Mouse (Mus musculus): ENCODE data around the gene Slc27a4.

The Slc27a4 gene

DNA sequence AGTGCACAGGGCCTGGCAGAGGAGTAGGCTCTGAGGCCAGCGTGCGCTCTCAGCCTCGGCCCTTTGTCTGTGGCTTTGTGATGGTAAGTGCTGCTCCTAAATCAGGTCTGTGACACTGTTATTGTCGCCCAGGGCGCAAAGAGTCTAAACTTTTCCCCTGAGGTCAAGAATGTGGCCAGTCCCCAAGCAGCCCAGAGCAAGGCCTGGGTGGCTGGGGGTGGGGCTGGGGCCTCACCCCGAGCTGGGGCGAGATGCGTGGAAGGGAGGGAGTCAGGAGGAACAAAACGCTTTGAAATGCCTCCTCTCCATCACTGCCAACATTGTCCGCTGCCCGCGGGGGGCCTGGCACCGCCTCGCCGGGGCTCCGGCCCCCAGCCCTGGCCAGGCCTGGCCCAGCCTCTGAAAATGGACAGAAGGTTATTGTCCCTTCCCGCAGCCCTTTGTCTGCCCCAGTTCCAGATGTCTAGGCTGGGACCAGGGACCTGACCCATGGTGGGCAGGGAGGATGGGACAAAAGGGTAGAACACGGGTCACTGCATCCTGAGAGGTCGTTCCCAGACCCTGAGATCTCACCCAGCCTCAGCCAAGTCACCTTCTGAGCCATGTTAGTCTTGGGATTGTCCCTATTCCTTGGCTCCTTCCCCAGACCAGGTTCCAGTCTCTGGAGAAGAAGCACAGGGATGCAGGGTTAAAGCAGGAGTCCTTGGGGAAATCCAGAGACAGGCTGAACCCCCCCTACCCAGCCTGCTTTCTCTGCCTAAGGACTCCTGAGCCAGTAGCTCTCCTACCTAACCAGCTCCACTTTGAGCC lies 54.2 kb downstream of the Slc27a4 start:
- no peak for DNase-seq (ENCODE audit: low spot score)

DNA sequence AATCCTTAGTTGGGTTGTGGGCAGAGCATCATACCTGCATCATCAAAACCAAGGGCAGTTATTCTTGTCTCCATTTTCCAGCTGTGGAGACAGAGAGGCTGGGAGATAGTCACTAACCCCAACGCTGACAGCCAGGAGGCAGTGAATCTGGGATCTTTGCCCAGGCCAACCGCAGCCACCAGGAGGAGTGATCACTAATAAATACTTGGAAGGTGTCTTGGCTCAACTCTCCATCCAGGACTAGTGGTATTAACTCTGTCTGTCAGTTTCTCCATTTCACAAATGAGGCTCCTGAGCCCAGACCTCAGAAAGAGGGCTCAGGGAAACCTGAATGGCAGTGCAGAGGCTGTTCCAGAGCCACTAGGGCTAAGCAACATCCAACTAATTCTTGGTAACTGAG lies 54.9 kb downstream of the Slc27a4 start:
- no peak for DNase-seq (ENCODE audit: low spot score)

DNA sequence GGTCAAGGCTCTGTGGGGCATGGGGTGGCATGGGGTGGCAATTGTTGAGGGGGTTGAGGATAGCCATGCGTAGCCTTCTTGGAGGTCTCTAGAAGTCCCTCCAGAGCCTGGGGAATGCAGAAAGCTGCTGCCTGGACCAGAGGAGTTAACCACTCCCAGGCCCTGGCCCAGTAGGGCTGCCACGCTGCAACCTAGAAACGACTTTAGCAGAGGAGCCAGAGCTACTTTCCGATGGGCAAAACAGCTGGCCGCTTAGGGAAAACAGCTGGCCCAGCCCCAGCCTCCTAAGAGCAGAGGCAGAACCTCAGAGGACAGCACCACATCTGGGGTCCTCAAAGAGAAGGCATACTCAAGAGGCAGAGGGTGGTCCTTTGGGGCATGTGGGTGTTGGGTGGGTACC lies 55.5 kb downstream of the Slc27a4 start:
- DNase-seq (ENCODE audit: low spot score), result no peak

DNA sequence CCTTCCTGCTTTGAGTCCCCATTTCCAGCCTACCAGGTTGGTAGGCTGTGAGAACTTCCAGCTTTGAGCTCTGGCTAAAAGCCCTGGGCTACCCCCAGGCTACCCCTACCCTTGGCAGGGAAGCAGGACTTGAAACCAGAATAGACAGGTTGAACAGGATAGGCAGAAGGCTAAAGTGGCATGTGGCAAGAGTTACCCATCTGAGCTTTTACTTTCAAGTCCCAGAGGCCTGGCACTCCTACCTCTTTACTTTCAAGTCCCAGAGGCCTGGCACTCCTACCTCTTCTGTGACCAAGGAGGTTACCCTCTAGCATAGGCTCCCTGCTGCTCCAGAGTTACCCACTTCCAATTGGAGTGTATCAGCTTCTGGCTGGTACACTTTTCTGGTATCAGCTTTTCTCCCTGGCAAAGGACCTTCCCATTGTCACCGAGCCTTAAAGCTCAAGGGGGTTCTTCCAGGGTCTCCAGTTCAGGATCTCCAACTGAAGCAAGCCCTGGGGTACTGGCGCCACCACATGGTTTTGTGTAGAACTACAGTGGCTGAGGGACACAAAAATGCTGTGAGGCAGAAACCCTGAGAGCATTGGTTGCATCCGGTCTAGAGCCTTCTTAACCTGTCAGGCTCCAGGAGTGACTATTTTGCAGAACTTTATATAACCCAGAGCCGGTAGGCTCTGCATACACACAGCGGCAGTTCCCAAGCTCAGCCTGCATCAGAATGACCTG lies 56.5 kb downstream of the Slc27a4 start:
- DNase-seq (ENCODE audit: low spot score), result peak; percentile 29

DNA sequence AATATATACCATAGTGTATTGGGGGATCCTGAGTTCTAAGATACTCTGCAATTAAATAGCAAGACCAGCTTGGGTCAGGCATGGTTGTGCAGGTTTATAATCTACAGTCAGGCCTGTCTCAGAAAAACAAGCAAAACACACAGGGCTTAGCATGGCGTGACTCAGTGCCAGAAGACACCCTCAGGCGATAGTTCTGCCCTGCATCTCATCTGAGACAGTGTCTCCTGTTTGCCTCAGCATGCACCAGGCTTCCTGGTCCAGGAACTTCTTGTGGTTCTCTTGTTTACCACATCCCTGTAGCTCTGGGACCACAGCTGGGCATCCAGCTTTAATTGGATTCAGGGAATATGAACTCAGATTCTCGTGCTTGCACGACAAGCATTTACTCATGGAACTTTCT lies 62.7 kb downstream of the Slc27a4 start:
- DNase-seq (ENCODE audit: low spot score), result no peak
